Comparison of ENCODE assay signal across 9 mouse cellular contexts in the genomic region with DNA sequence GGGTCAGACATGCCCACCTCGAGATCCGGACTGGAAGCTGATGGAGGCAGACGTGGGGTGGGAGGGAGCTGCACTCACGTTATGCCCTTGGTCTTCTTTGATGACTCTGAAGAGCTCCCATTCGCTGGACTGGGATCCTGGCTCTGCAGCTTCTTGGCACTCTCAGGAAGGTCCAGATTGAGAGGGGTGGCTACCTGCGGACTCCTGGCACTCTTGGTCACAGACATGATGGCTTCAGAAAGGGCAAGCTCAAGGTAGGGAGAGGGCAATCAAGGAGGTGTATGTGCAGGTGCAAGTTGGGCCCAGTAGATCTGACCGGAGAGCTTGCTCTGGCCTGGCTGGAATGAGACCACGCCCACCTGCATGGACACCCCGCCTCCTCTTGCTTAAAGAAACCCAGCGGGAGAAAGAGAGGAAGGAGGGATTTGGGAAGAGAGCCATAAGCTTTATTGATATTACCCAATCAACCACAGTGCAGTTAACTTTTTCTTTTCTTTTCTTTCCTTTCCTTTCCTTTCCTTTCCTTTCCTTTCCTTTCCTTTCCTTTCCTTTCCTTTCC. TPM values are rescaled to one million over a fixed set of nuclear protein-coding genes. Genes with fewer than 3 reads are reported as not detected.
A peak's percentile ranks its signal among the peaks of the same experiment; 100 is the strongest.
DNase-seq lines count a peak whose midpoint lies in the region; ATAC-seq lines count a peak whose summit lies in the region.
"Had no signal": no experiment of that assay in that cellular context is flagged by ENCODE, and none has a peak within 500 bp of the region (broad histone marks: within the 10 kb centered on the region; RNA-seq: fewer than 3 reads in every experiment).

A gene (minus strand): TSS at position 345 of the 559 bp plus-strand sequence.

- no peak within 1 kb of the TSS for H3K27ac ChIP-seq in kidney, embryonic 15.5 days
- H3K27ac ChIP-seq in kidney, embryonic 14.5 days (ENCODE audit: low read depth, low read length) = no peak within 1 kb of the TSS
- H3K27ac ChIP-seq in heart, embryonic 15.5 days = no peak within 1 kb of the TSS
- no peak within 1 kb of the TSS for H3K27ac ChIP-seq in midbrain, embryonic 10.5 days (replicated peaks)
- H3K27ac ChIP-seq: midbrain, embryonic 13.5 days had no signal

- 0 out of 2 replicates have a peak within 1 kb of the TSS, but pooled peaks have one; percentile 12 for H3K4me2 ChIP-seq in kidney, embryonic 15.5 days
- no peak within 1 kb of the TSS for H3K4me2 ChIP-seq in kidney, embryonic 14.5 days (replicated peaks; ENCODE audit: low read depth, low read length)
- H3K4me2 ChIP-seq in heart, embryonic 15.5 days = peak within 1 kb of the TSS; percentile 29; the same call in 1 of the 2 replicates
- H3K4me2 ChIP-seq: midbrain, embryonic 13.5 days had no signal

- 23% methylated on average over 10 of the region's 10 CpGs for WGBS in kidney, embryonic 15.5 days
- 21% methylated on average over 10 of the region's 10 CpGs for WGBS in kidney, embryonic 14.5 days
- WGBS in heart, embryonic 15.5 days = 44% methylated on average over 10 of the region's 10 CpGs
- 26% methylated on average over 10 of the region's 10 CpGs for WGBS in midbrain, embryonic 10.5 days

- no peaks in the 10 kb centered on the region for H3K36me3 ChIP-seq in kidney, embryonic 15.5 days
- no peaks in the 10 kb centered on the region for H3K36me3 ChIP-seq in kidney, embryonic 14.5 days (ENCODE audit: control insufficient read depth, insufficient read depth, low read length)
- no peaks in the 10 kb centered on the region for H3K36me3 ChIP-seq in heart, embryonic 15.5 days
- H3K36me3 ChIP-seq in midbrain, embryonic 10.5 days = no peaks in the 10 kb centered on the region
- H3K36me3 ChIP-seq: midbrain, embryonic 13.5 days had no signal

- H3K4me1 ChIP-seq in kidney, embryonic 15.5 days = 0 out of 2 replicates have a peak, but pooled peaks cover 4% of the 10 kb centered on the region
- no peaks in the 10 kb centered on the region for H3K4me1 ChIP-seq in kidney, embryonic 14.5 days (ENCODE audit: control insufficient read depth, insufficient read depth, low read length)
- H3K4me1 ChIP-seq in heart, embryonic 15.5 days (replicated peaks) = peaks cover 18% of the 10 kb centered on the region
- 0 out of 2 replicates have a peak, but pooled peaks cover 13% of the 10 kb centered on the region for H3K4me1 ChIP-seq in midbrain, embryonic 10.5 days
- H3K4me1 ChIP-seq: midbrain, embryonic 13.5 days had no signal

- DNase-seq in adrenal gland, postnatal 14 days = peak; percentile 60
- DNase-seq in lung, postnatal 10 days = peak; percentile 76
- DNase-seq in midbrain, embryonic 10.5 days (ENCODE audit: low spot score) = no peak
- no peak for DNase-seq in B cell, adult 2 months
- DNase-seq in right cerebral cortex, postnatal 4 days = no peak

- H3K4me3 ChIP-seq in kidney, embryonic 15.5 days (replicated peaks) = no peak within 1 kb of the TSS
- no peak within 1 kb of the TSS for H3K4me3 ChIP-seq in kidney, embryonic 14.5 days (ENCODE audit: low read length)
- H3K4me3 ChIP-seq in heart, embryonic 15.5 days = no peak within 1 kb of the TSS
- H3K4me3 ChIP-seq in midbrain, embryonic 10.5 days = no peak within 1 kb of the TSS
- H3K4me3 ChIP-seq: midbrain, embryonic 13.5 days had no signal

- no peaks in the 10 kb centered on the region for H3K9me3 ChIP-seq in kidney, embryonic 15.5 days (replicated peaks)
- H3K9me3 ChIP-seq in kidney, embryonic 14.5 days (ENCODE audit: control insufficient read depth, low read length) = no peaks in the 10 kb centered on the region
- no peaks in the 10 kb centered on the region for H3K9me3 ChIP-seq in heart, embryonic 15.5 days (replicated peaks)
- H3K9me3 ChIP-seq in midbrain, embryonic 10.5 days (replicated peaks) = no peaks in the 10 kb centered on the region
- H3K9me3 ChIP-seq: midbrain, embryonic 13.5 days had no signal

- H3K27me3 ChIP-seq in kidney, embryonic 15.5 days = no peaks in the 10 kb centered on the region
- no peaks in the 10 kb centered on the region for H3K27me3 ChIP-seq in kidney, embryonic 14.5 days (ENCODE audit: control insufficient read depth, insufficient read depth, low read length)
- no peaks in the 10 kb centered on the region for H3K27me3 ChIP-seq in heart, embryonic 15.5 days
- H3K27me3 ChIP-seq in midbrain, embryonic 10.5 days (ENCODE audit: low read depth, poor library complexity, severe bottlenecking) = no peaks in the 10 kb centered on the region
- H3K27me3 ChIP-seq: midbrain, embryonic 13.5 days had no signal

- ATAC-seq in kidney, embryonic 15.5 days (replicated peaks; ENCODE audit: low FRiP score) = no peak
- no peak for ATAC-seq in kidney, embryonic 14.5 days (ENCODE audit: low FRiP score, low TSS enrichment)
- no peak for ATAC-seq in heart, embryonic 15.5 days (replicated peaks; ENCODE audit: insufficient number of reproducible peaks, insufficient read depth, low FRiP score, low read depth)
- ATAC-seq: midbrain, embryonic 13.5 days had no signal

- no peak within 1 kb of the TSS for H3K9ac ChIP-seq in kidney, embryonic 15.5 days
- H3K9ac ChIP-seq in kidney, embryonic 14.5 days (ENCODE audit: low read depth, low read length) = no peak within 1 kb of the TSS
- no peak within 1 kb of the TSS for H3K9ac ChIP-seq in heart, embryonic 15.5 days
- H3K9ac ChIP-seq: midbrain, embryonic 13.5 days had no signal

RNA-seq across cellular contexts. Expression of the gene that starts here (rescaled TPM):
- 0.83 and 2.4 TPM in 2 replicates for polyA plus RNA-seq in kidney, embryonic 15.5 days (2015; fragmentation: Nextera tagmentation; extraction: Ambion mirVana)
- polyA plus RNA-seq in kidney, embryonic 14.5 days (2014; fragmentation: Nextera tagmentation; extraction: Ambion mirVana) = 0.63 and 0.80 TPM in 2 replicates
- 176 and 200 TPM in 2 replicates for total RNA-seq in adrenal gland, postnatal 14 days (2021)
- 4.1 and 6.2 TPM in 2 replicates for polyA plus RNA-seq in heart, embryonic 15.5 days (2015; fragmentation: Nextera tagmentation; extraction: Ambion mirVana)
- 0.17 and 0.20 TPM in 2 replicates for polyA plus RNA-seq in midbrain, embryonic 10.5 days (2016; fragmentation: Nextera tagmentation; extraction: Ambion mirVana)

Comparison
In these comparisons a context has a peak if more than half of its experiments do, and no peak if none do; other contexts are left out.
1. DNase-seq: peak in adrenal gland, postnatal 14 days (single experiment) and lung, postnatal 10 days (single experiment); none in midbrain, embryonic 10.5 days (single experiment), B cell, adult 2 months (0 of 2) and right cerebral cortex, postnatal 4 days (single experiment).